In genomic region chr4:155178274-155178673, GRCm38 (mm10) we compare ENCODE assay signal across 8 mouse cellular contexts. TPM values are rescaled to one million over a fixed set of nuclear protein-coding genes. Genes with fewer than 3 reads are reported as not detected.
DNase-seq lines count a peak whose midpoint lies in the region; ATAC-seq and TF ChIP-seq lines count a peak whose summit lies in the region.

No protein-coding gene starts in this region.

- H3K4me3 ChIP-seq in heart, embryonic 10.5 days: peak overlapping the region; percentile 27
- H3K4me3 ChIP-seq in kidney, adult 2 months (ENCODE audit: insufficient read depth, low read depth, low read length): no peak overlapping the region
- no peak overlapping the region for H3K4me3 ChIP-seq in liver, postnatal 0 days (ENCODE audit: low read depth, low read length)

- no peaks in the 10 kb centered on the region for H3K27me3 ChIP-seq in heart, embryonic 10.5 days (ENCODE audit: insufficient read depth, poor library complexity, severe bottlenecking)
- no peaks in the 10 kb centered on the region for H3K27me3 ChIP-seq in kidney, adult 2 months (replicated peaks; ENCODE audit: control insufficient read depth, insufficient read depth, low read length)
- H3K27me3 ChIP-seq in liver, postnatal 0 days (ENCODE audit: insufficient read depth, low read length): no peaks in the 10 kb centered on the region

- peak; percentile 64 for DNase-seq in gastrocnemius, adult 18-20 months (ENCODE audit: low spot score)
- no peak for DNase-seq in gastrocnemius, postnatal 10 days
- peak; percentile 82 for DNase-seq in embryo, embryonic 10.5 days (ENCODE audit: low spot score)
- peak; percentile 90 for DNase-seq in heart, embryonic 10.5 days (ENCODE audit: low spot score)
- DNase-seq in kidney, adult 2 months: peak; percentile 81
- DNase-seq in liver, postnatal 0 days: peak; percentile 69
- DNase-seq in neural tube, embryonic 10.5 days (ENCODE audit: extremely low spot score, low spot score): peak; percentile 55
- peak; percentile 79 for DNase-seq in thymus, postnatal 14 days

- no peak for TF ChIP-seq POLR2A in kidney, adult 2 months (IDR thresholded peaks at IDR 0.05; ENCODE audit: low read depth, low read length)

- peak; percentile 72 for ATAC-seq in liver, postnatal 0 days

- 0 out of 2 replicates have a peak, but pooled peaks have one; percentile 38 for TF ChIP-seq EP300 in liver, postnatal 0 days (IDR thresholded peaks at IDR 0.05; ENCODE audit: low read depth)

- H3K9me3 ChIP-seq in heart, embryonic 10.5 days: no peaks in the 10 kb centered on the region
- H3K9me3 ChIP-seq in liver, postnatal 0 days (ENCODE audit: low read length): no peaks in the 10 kb centered on the region

- WGBS in heart, embryonic 10.5 days: 16% methylated on average over 6 of the region's 6 CpGs
- WGBS in kidney, adult 2 months: 2% methylated on average over 6 of the region's 6 CpGs
- WGBS in liver, postnatal 0 days (ENCODE audit: insufficient replicate concordance): 7% methylated on average over 6 of the region's 6 CpGs

- H3K4me2 ChIP-seq in liver, postnatal 0 days (ENCODE audit: low read depth, low read length): peak overlapping the region; percentile 24

- no peak for TF ChIP-seq CTCF in kidney, adult 2 months (conservative IDR thresholded peaks at IDR 0.05; ENCODE audit: insufficient read depth, insufficient read length, low read depth, low read length)
- no peak for TF ChIP-seq CTCF in liver, postnatal 0 days (IDR thresholded peaks at IDR 0.05; ENCODE audit: low read depth)

- peak overlapping the region; percentile 83 for H3K27ac ChIP-seq in heart, embryonic 10.5 days
- H3K27ac ChIP-seq in kidney, adult 2 months (ENCODE audit: insufficient read depth, low read depth, low read length): peak overlapping the region; percentile 76
- peak overlapping the region; percentile 71 for H3K27ac ChIP-seq in liver, postnatal 0 days (ENCODE audit: low read depth)

- no peak overlapping the region for H3K9ac ChIP-seq in liver, postnatal 0 days (replicated peaks)

- H3K4me1 ChIP-seq in heart, embryonic 10.5 days: peaks cover 83% of the 10 kb centered on the region
- H3K4me1 ChIP-seq in kidney, adult 2 months (ENCODE audit: control insufficient read depth, insufficient read depth, low read length): peaks cover 70% of the 10 kb centered on the region
- peaks cover 48% of the 10 kb centered on the region for H3K4me1 ChIP-seq in liver, postnatal 0 days (ENCODE audit: insufficient read depth)

- H3K36me3 ChIP-seq in heart, embryonic 10.5 days: 0 out of 2 replicates have a peak, but pooled peaks cover 5% of the 10 kb centered on the region
- H3K36me3 ChIP-seq in kidney, adult 2 months (ENCODE audit: control insufficient read depth, insufficient read depth, low read length): no peaks in the 10 kb centered on the region
- 0 out of 2 replicates have a peak, but pooled peaks cover 3% of the 10 kb centered on the region for H3K36me3 ChIP-seq in liver, postnatal 0 days (replicated peaks; ENCODE audit: insufficient read depth, low read length)

RNA-seq across cellular contexts. Expression of gene Ski, which starts 44.1 kb away (rescaled TPM):
- 10 to 100 TPM; 28.3 to 31.3 TPM for total RNA-seq in gastrocnemius, adult 18-20 months (2021)
- total RNA-seq in gastrocnemius, postnatal 10 days (2021): 10 to 100 TPM; 68.1 to 79.6 TPM
- 7.5 and 11.3 TPM in 2 replicates for polyA plus RNA-seq in heart, embryonic 10.5 days (2016; fragmentation: Nextera tagmentation; extraction: Ambion mirVana)
- 40.4 and 43.9 TPM in 2 replicates for polyA plus RNA-seq in kidney, adult 2 months (2012; rRNA removed)
- 3.5 and 3.7 TPM in 2 replicates for polyA plus RNA-seq in liver, postnatal 0 days (2015; fragmentation: Nextera tagmentation; extraction: Ambion mirVana)
